ENCODE assay signal across 12 mouse cellular contexts in genomic region chr13:37249581-37250461, GRCm38 (mm10).
DNase-seq lines count a peak whose midpoint lies in the region; ATAC-seq and TF ChIP-seq lines count a peak whose summit lies in the region.
"Had no signal": no experiment of that assay in that cellular context is flagged by ENCODE, and none has a peak within 500 bp of the region (broad histone marks: within the 10 kb centered on the region; RNA-seq: fewer than 3 reads in every experiment).

No protein-coding gene starts in this region.

- no peaks in the 10 kb centered on the region for H3K27me3 ChIP-seq in midbrain, postnatal 0 days (ENCODE audit: insufficient read depth, low read length)
- H3K27me3 ChIP-seq in midbrain, embryonic 10.5 days (ENCODE audit: low read depth, poor library complexity, severe bottlenecking) = no peaks in the 10 kb centered on the region
- H3K27me3 ChIP-seq: embryonic facial prominence, embryonic 13.5 days; hindbrain, embryonic 13.5 days; midbrain, embryonic 13.5 days had no signal

- H3K4me1 ChIP-seq in midbrain, postnatal 0 days (ENCODE audit: insufficient read depth, low read length) = no peaks in the 10 kb centered on the region
- H3K4me1 ChIP-seq in midbrain, embryonic 10.5 days = no peaks in the 10 kb centered on the region
- H3K4me1 ChIP-seq: embryonic facial prominence, embryonic 13.5 days; hindbrain, embryonic 13.5 days; midbrain, embryonic 13.5 days had no signal

- 75% methylated on average over 14 of the region's 14 CpGs for WGBS in midbrain, postnatal 0 days
- WGBS in midbrain, embryonic 10.5 days = 77% methylated on average over 14 of the region's 14 CpGs

- no peaks in the 10 kb centered on the region for H3K36me3 ChIP-seq in midbrain, postnatal 0 days (ENCODE audit: insufficient read depth, low read length)
- H3K36me3 ChIP-seq in midbrain, embryonic 10.5 days = no peaks in the 10 kb centered on the region
- H3K36me3 ChIP-seq: embryonic facial prominence, embryonic 13.5 days; hindbrain, embryonic 13.5 days; midbrain, embryonic 13.5 days had no signal

- no peak overlapping the region for H3K4me3 ChIP-seq in midbrain, postnatal 0 days (ENCODE audit: low read depth, low read length)
- H3K4me3 ChIP-seq in midbrain, embryonic 10.5 days = no peak overlapping the region
- H3K4me3 ChIP-seq: embryonic facial prominence, embryonic 13.5 days; hindbrain, embryonic 13.5 days; midbrain, embryonic 13.5 days had no signal

- peak; percentile 3 to 12 for DNase-seq in frontal cortex, adult 2 months (ENCODE audit: extremely low spot score in 1 of 2, low spot score in 1 of 2)
- no peak for DNase-seq in frontal cortex, postnatal 25 days (ENCODE audit: low spot score in 2 of 2)
- peak; percentile 5 for DNase-seq in midbrain, postnatal 0 days (ENCODE audit: low spot score)
- DNase-seq in midbrain, embryonic 10.5 days (ENCODE audit: low spot score) = no peak
- peak; percentile 35 to 47 for DNase-seq in layer of hippocampus, adult 8-10 months (ENCODE audit: low spot score in 2 of 2)
- DNase-seq in telencephalon, adult 2 months (ENCODE audit: low read depth, low spot score) = peak; percentile 42
- no peak for DNase-seq in ovary, postnatal 14 days (ENCODE audit: low spot score)
- no peak for DNase-seq in spleen, postnatal 36 days (ENCODE audit: low spot score in 2 of 2)
- DNase-seq: adrenal gland, adult 2 months had no signal

- H3K9ac ChIP-seq in midbrain, postnatal 0 days (replicated peaks; ENCODE audit: low read length, poor library complexity, severe bottlenecking) = no peak overlapping the region
- H3K9ac ChIP-seq: embryonic facial prominence, embryonic 13.5 days; hindbrain, embryonic 13.5 days; midbrain, embryonic 13.5 days had no signal

- ATAC-seq in midbrain, postnatal 0 days (ENCODE audit: low FRiP score) = no peak
- ATAC-seq: midbrain, embryonic 13.5 days had no signal

- H3K9me3 ChIP-seq in midbrain, postnatal 0 days (ENCODE audit: low read length) = no peaks in the 10 kb centered on the region
- no peaks in the 10 kb centered on the region for H3K9me3 ChIP-seq in midbrain, embryonic 10.5 days (replicated peaks)
- H3K9me3 ChIP-seq: embryonic facial prominence, embryonic 13.5 days; hindbrain, embryonic 13.5 days; midbrain, embryonic 13.5 days had no signal

- no peak overlapping the region for H3K27ac ChIP-seq in midbrain, postnatal 0 days (ENCODE audit: low read depth, low read length)
- H3K27ac ChIP-seq in midbrain, embryonic 10.5 days (replicated peaks) = no peak overlapping the region
- H3K27ac ChIP-seq: embryonic facial prominence, embryonic 13.5 days; hindbrain, embryonic 13.5 days; midbrain, embryonic 13.5 days had no signal

- no peak for TF ChIP-seq CTCF in midbrain, postnatal 0 days (IDR thresholded peaks at IDR 0.05)

- no peak overlapping the region for H3K4me2 ChIP-seq in midbrain, postnatal 0 days (ENCODE audit: low read depth, low read length, poor library complexity, severe bottlenecking)
- H3K4me2 ChIP-seq: embryonic facial prominence, embryonic 13.5 days; hindbrain, embryonic 13.5 days; midbrain, embryonic 13.5 days had no signal

Comparison
In these comparisons a context has a peak if more than half of its experiments do, and no peak if none do; other contexts are left out.
1. DNase-seq: peak in frontal cortex, adult 2 months (2 of 2), midbrain, postnatal 0 days (single experiment), layer of hippocampus, adult 8-10 months (2 of 2) and telencephalon, adult 2 months (single experiment); none in frontal cortex, postnatal 25 days (0 of 2), midbrain, embryonic 10.5 days (single experiment), ovary, postnatal 14 days (single experiment) and spleen, postnatal 36 days (0 of 2).